Mouse (Mus musculus): ENCODE data around the gene Gm47985. TPM values are rescaled to one million over a fixed set of nuclear protein-coding genes. Genes with fewer than 3 reads are reported as not detected.
"Not testable (repeated sequence)": the region's sequence is repeated elsewhere in the genome, so short reads cannot be mapped to it uniquely, and the experiment has no call there.

Gene Gm47985
- polyA plus RNA-seq, 1 experiment from 2014 or later: 1.4 TPM

DNA sequence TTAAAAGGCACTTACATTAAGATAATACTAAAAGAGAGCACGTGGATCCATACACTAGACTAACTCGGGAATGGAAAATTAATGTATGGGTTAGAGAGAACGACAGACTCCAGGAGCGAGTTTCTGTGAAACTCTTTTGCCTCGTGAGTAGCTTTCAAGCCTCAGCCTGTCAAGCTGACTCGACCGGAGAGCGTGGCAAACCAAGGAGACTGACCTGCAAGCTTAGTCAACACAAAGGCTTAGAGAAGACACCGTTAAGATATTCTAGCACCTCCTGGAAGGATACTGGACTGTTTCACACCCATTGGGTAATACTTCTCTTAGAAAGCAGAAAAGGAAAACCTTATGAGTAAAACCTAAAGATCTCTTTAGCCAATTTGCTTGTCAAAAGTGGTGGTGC lies 28.2 kb upstream of the Gm47985 start:
- H3K4me2 ChIP-seq (ENCODE audit: low read depth, low read length): not testable (repeated sequence)

GRCm38 (mm10) chr1:151156129-151156528 lies 26.2 kb upstream of the Gm47985 start:
- Histone ChIP-seq H3K4me2 (ENCODE audit: low read depth, low read length) (no peak overlapping the region), H3K27me3 (ENCODE audit: control insufficient read depth, insufficient read depth, low read depth, low read length) (no peaks in the 10 kb centered on the region), H3K4me1 (ENCODE audit: control insufficient read depth, low read depth, low read length) (no peaks in the 10 kb centered on the region; the same call in 1 of the 2 replicates), H3K9me3 (replicated peaks; ENCODE audit: control insufficient read depth, low read length) (no peaks in the 10 kb centered on the region), H3K4me3 (ENCODE audit: low read depth, low read length) (no peak overlapping the region), H3K36me3 (ENCODE audit: control insufficient read depth, insufficient read depth) (no peaks in the 10 kb centered on the region), H3K9ac (ENCODE audit: low read depth, low read length) (no peak overlapping the region), H3K27ac (ENCODE audit: low read length) (no peak overlapping the region)
- ATAC-seq (ENCODE audit: low read depth): no peak
- 54% methylated on average over 3 of the region's 3 CpGs for WGBS (ENCODE audit: insufficient replicate concordance)

More for the DNA sequence above, 28.2 kb upstream of the Gm47985 start:
- not testable (repeated sequence) for H3K9ac ChIP-seq (ENCODE audit: low read depth, low read length); H3K4me1 ChIP-seq (ENCODE audit: control insufficient read depth, low read depth, low read length); H3K27ac ChIP-seq (ENCODE audit: low read length); H3K4me3 ChIP-seq (ENCODE audit: low read depth, low read length); H3K9me3 ChIP-seq (replicated peaks; ENCODE audit: control insufficient read depth, low read length); H3K36me3 ChIP-seq (ENCODE audit: control insufficient read depth, insufficient read depth); ATAC-seq (ENCODE audit: low read depth); H3K27me3 ChIP-seq (ENCODE audit: control insufficient read depth, insufficient read depth, low read depth, low read length)
- WGBS (ENCODE audit: insufficient replicate concordance): 76% methylated on average over 9 of the region's 9 CpGs

DNA sequence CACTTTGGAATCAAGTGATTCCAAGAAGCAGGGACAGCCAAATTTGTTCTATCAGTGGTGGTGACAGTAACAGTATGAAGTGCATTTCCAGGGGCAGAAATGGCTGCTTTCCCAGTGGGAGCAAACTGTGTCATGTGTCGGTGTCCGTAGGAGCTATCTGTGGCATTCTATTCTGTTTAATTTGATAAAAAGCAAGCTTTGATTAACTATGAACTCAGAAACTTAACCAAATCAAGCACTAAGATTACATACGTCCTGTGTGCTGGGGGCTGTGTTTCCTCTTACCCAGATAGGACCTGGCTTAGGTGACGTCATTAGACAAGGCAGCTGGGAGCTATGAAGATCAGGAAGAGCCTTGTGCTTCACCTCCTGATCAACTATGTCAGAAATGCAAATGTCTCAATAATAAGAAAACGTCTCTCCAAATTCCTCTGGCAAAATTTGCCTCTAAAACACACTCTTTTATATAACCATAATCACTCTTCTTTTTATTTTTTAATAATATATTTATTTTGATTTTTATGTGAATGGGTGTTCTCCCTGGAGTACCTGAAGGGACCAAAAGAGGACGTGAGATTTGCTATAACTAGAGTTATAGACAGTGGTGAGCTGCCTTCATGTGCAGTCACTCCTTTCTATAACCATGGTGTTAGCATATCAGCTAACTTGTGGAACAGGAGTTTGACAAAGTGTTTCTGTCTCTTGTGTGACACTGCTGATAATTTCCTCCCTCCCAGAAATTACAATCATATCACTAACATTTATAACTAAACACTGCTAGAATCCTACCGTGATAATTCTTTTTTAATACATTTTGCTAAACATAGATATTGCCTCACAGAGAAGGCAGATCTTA lies 25.3 kb upstream of the Gm47985 start:
- Histone ChIP-seq H3K4me1 (ENCODE audit: control insufficient read depth, low read depth, low read length) (no peaks in the 10 kb centered on the region; the same call in 1 of the 2 replicates), H3K27ac (ENCODE audit: low read length) (no peak overlapping the region), H3K9me3 (replicated peaks; ENCODE audit: control insufficient read depth, low read length) (no peaks in the 10 kb centered on the region), H3K9ac (ENCODE audit: low read depth, low read length) (no peak overlapping the region), H3K4me3 (ENCODE audit: low read depth, low read length) (no peak overlapping the region), H3K36me3 (ENCODE audit: control insufficient read depth, insufficient read depth) (no peaks in the 10 kb centered on the region), H3K27me3 (ENCODE audit: control insufficient read depth, insufficient read depth, low read depth, low read length) (no peaks in the 10 kb centered on the region), H3K4me2 (ENCODE audit: low read depth, low read length) (no peak overlapping the region)
- peak; percentile 49; the same call in 1 of the 2 replicates for ATAC-seq (ENCODE audit: low read depth)
- 33% methylated on average over 7 of the region's 7 CpGs for WGBS (ENCODE audit: insufficient replicate concordance)

GRCm38 (mm10) chr1:151157963-151158856 lies 24.1 kb upstream of the Gm47985 start:
- H3K4me2 ChIP-seq (ENCODE audit: low read depth, low read length): no peak overlapping the region
- H3K9me3 ChIP-seq (replicated peaks; ENCODE audit: control insufficient read depth, low read length): no peaks in the 10 kb centered on the region
- 69% methylated on average over 9 of the region's 9 CpGs for WGBS (ENCODE audit: insufficient replicate concordance)
- no peak overlapping the region for H3K9ac ChIP-seq (ENCODE audit: low read depth, low read length)
- H3K4me1 ChIP-seq (ENCODE audit: control insufficient read depth, low read depth, low read length): no peaks in the 10 kb centered on the region
- no peaks in the 10 kb centered on the region for H3K36me3 ChIP-seq (ENCODE audit: control insufficient read depth, insufficient read depth)
- ATAC-seq (ENCODE audit: low read depth): no peak
- no peak overlapping the region for H3K27ac ChIP-seq (ENCODE audit: low read length)
- no peaks in the 10 kb centered on the region for H3K27me3 ChIP-seq (ENCODE audit: control insufficient read depth, insufficient read depth, low read depth, low read length)
- no peak overlapping the region for H3K4me3 ChIP-seq (ENCODE audit: low read depth, low read length)

DNA sequence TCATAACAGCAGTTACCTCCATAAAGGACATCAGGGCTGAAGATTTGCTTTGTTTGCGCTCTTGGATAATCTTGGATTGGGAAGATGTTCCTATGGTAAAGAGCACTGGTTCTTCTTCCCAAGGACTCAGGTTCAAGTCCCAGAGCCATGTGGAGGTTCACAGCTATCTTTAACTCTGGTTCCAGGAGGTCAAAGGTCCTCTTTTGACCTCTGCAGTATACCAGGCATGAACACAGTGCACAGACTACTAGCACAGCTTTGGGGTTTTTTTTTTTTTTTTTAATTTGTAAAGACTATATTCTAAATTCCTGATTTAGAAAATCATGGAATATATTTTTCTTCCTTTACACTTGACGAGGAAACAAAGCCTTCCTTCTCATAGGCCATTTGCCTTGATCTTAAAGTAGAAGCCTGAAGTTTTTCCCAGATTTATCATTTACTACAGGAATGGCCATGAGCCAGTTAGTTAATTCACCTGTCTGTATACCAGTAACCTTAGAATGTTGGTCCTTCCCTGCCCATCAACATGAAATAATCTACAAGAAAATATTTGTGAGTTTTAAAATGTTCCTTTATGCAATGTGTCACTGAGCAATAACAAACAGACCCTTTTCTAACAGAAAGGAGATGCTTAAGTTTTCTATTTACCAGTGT lies 23.4 kb upstream of the Gm47985 start:
- Histone ChIP-seq H3K4me3 (ENCODE audit: low read depth, low read length) (no peak overlapping the region), H3K4me2 (ENCODE audit: low read depth, low read length) (no peak overlapping the region), H3K36me3 (ENCODE audit: control insufficient read depth, insufficient read depth) (no peaks in the 10 kb centered on the region), H3K9me3 (replicated peaks; ENCODE audit: control insufficient read depth, low read length) (no peaks in the 10 kb centered on the region), H3K9ac (ENCODE audit: low read depth, low read length) (no peak overlapping the region), H3K27ac (ENCODE audit: low read length) (no peak overlapping the region), H3K27me3 (ENCODE audit: control insufficient read depth, insufficient read depth, low read depth, low read length) (no peaks in the 10 kb centered on the region), H3K4me1 (ENCODE audit: control insufficient read depth, low read depth, low read length) (no peaks in the 10 kb centered on the region)
- 57% methylated on average over 2 of the region's 2 CpGs for WGBS (ENCODE audit: insufficient replicate concordance)
- 0 out of 2 replicates have a peak, but pooled peaks have one; percentile 52 for ATAC-seq (ENCODE audit: low read depth)

DNA sequence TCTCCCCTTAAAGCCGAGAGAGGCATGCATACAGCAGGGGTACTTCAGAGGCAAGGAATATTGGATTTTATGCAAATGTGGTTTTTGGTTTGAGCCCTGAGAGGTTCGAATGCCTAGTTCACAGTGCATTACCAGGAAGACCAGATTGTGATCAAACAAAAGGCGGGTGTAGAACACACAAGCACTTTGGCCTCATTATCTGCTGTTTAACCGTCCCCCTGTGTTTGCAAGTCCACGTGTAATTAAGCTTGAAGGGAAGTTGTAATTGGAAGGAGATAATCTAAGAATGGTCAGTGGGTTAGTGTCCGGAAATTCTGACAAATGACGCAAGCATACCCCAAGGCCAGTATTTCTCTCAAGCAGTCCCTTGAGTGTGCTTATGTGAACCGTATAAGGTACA lies 16.3 kb upstream of the Gm47985 start:
- peak overlapping the region; percentile 67 for H3K27ac ChIP-seq (ENCODE audit: low read length)
- H3K9ac ChIP-seq (ENCODE audit: low read depth, low read length): no peak overlapping the region
- no peak overlapping the region for H3K4me3 ChIP-seq (ENCODE audit: low read depth, low read length)
- H3K4me1 ChIP-seq (ENCODE audit: control insufficient read depth, low read depth, low read length): peaks cover 2% of the 10 kb centered on the region; the same call in 1 of the 2 replicates
- H3K4me2 ChIP-seq (ENCODE audit: low read depth, low read length): no peak overlapping the region
- no peak; the same call in 1 of the 2 replicates for ATAC-seq (ENCODE audit: low read depth)
- WGBS (ENCODE audit: insufficient replicate concordance): 19% methylated on average over 8 of the region's 8 CpGs
- no peaks in the 10 kb centered on the region for H3K36me3 ChIP-seq (ENCODE audit: control insufficient read depth, insufficient read depth)
- no peaks in the 10 kb centered on the region for H3K9me3 ChIP-seq (replicated peaks; ENCODE audit: control insufficient read depth, low read length)
- no peaks in the 10 kb centered on the region for H3K27me3 ChIP-seq (ENCODE audit: control insufficient read depth, insufficient read depth, low read depth, low read length)

DNA sequence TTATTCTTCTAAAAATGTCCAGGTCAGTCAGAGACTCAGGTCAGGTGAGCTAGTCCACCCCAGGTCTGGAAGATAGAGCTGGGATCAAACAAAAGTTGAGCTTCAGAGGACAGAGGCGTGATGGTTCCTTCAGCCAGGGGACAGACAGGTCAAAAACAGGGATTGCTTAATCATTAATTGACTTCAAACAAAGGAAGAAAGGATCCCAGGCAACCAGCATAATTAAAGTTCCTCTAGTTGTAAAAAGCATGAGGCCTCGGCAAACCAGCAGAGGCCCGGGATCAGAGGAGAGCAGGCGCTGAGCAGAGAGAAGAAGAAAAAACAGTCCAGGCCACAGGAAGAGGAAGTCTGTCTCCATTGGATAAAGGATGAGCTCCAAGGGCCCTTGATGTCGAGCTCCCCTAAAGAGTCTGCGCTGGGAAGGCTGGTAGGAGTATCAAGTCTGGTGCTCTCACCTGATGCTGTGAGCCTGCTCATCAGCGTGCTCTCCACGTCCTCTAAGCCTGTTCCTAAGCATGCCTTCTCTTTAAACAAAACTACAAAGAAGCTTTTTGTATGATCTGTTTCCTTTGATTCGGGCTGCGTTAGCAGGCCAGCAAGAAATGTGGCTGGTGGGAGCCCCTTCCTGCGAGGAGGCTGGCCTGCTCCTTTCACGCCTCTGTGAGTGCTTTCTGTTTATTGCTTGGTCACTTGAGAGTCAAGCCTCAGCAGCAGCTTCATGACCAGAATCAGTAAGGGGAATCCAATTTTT lies 14.9 kb upstream of the Gm47985 start:
- peak; percentile 66 for ATAC-seq (ENCODE audit: low read depth)
- H3K27ac ChIP-seq (ENCODE audit: low read length): peak overlapping the region; percentile 55

DNA sequence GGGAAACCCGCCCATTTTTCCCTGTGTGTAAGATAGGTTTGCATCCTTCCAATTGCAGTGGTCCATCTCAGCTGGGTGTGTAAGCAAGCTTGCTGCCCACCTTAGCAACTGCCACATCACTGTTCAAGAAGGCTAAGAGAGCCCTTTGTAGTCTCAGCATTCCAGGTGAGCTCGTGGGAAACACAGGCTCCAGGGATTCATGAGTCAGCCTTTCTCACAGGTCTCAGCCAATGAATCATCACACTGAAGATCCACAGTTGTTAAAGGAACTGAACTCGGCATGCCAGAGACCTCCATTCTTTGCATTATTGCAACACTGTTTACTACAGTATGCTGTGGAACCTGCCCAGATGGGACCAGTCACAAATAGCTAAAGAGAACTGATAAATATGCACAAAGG lies 13.7 kb upstream of the Gm47985 start:
- H3K9ac ChIP-seq (ENCODE audit: low read depth, low read length): no peak overlapping the region

More for the DNA sequence above, 14.9 kb upstream of the Gm47985 start:
- H3K9ac ChIP-seq (ENCODE audit: low read depth, low read length): no peak overlapping the region
- H3K4me2 ChIP-seq (ENCODE audit: low read depth, low read length): peak overlapping the region; percentile 15
- WGBS (ENCODE audit: insufficient replicate concordance): 35% methylated on average over 12 of the region's 12 CpGs
- H3K9me3 ChIP-seq (replicated peaks; ENCODE audit: control insufficient read depth, low read length): no peaks in the 10 kb centered on the region
- no peaks in the 10 kb centered on the region for H3K36me3 ChIP-seq (ENCODE audit: control insufficient read depth, insufficient read depth)
- H3K27me3 ChIP-seq (ENCODE audit: control insufficient read depth, insufficient read depth, low read depth, low read length): no peaks in the 10 kb centered on the region
- no peak overlapping the region for H3K4me3 ChIP-seq (ENCODE audit: low read depth, low read length)
- H3K4me1 ChIP-seq (ENCODE audit: control insufficient read depth, low read depth, low read length): peaks cover 2% of the 10 kb centered on the region; the same call in 1 of the 2 replicates

More for the DNA sequence above, 13.7 kb upstream of the Gm47985 start:
- H3K36me3 ChIP-seq (ENCODE audit: control insufficient read depth, insufficient read depth): no peaks in the 10 kb centered on the region
- H3K9me3 ChIP-seq (replicated peaks; ENCODE audit: control insufficient read depth, low read length): no peaks in the 10 kb centered on the region
- H3K4me3 ChIP-seq (ENCODE audit: low read depth, low read length): no peak overlapping the region
- 52% methylated on average over 3 of the region's 3 CpGs for WGBS (ENCODE audit: insufficient replicate concordance)
- ATAC-seq (ENCODE audit: low read depth): no peak
- H3K4me2 ChIP-seq (ENCODE audit: low read depth, low read length): no peak overlapping the region
- H3K27me3 ChIP-seq (ENCODE audit: control insufficient read depth, insufficient read depth, low read depth, low read length): no peaks in the 10 kb centered on the region
- peaks cover 2% of the 10 kb centered on the region; the same call in 1 of the 2 replicates for H3K4me1 ChIP-seq (ENCODE audit: control insufficient read depth, low read depth, low read length)
- H3K27ac ChIP-seq (ENCODE audit: low read length): no peak overlapping the region
